Mouse (Mus musculus): ENCODE data around the gene Tacc2.
"Not testable (repeated sequence)": the region's sequence is repeated elsewhere in the genome, so short reads cannot be mapped to it uniquely, and the experiment has no call there.

The Tacc2 gene

GRCm38 (mm10) chr7:130577388-130578003 lies at the start of gene Tacc2:
Tacc2 (plus strand) TSS chr7:130577438.
- DNase-seq (ENCODE audit: low spot score in 2 of 2) = no peak

DNA sequence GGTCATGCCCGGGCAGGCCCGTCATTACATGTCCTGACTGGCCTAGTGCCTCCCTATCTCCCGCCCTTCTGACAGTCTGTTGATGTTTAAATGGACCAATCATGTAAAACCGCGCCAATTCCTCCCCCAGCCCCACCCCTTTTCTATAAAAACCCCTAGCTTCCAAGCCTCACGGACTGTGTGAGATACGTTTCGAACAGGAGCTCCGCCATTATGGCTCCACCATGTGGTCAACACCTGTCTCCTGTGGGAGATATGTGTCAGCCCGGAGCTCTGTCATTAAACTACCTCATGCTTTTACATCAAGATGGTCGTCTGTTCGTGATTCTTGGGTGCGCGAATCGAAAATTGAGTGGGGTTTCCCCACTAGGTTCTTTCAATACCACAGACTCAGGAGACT lies 46.1 kb upstream of the Tacc2 start:
- DNase-seq (ENCODE audit: low spot score in 2 of 2) = not testable (repeated sequence)

DNA sequence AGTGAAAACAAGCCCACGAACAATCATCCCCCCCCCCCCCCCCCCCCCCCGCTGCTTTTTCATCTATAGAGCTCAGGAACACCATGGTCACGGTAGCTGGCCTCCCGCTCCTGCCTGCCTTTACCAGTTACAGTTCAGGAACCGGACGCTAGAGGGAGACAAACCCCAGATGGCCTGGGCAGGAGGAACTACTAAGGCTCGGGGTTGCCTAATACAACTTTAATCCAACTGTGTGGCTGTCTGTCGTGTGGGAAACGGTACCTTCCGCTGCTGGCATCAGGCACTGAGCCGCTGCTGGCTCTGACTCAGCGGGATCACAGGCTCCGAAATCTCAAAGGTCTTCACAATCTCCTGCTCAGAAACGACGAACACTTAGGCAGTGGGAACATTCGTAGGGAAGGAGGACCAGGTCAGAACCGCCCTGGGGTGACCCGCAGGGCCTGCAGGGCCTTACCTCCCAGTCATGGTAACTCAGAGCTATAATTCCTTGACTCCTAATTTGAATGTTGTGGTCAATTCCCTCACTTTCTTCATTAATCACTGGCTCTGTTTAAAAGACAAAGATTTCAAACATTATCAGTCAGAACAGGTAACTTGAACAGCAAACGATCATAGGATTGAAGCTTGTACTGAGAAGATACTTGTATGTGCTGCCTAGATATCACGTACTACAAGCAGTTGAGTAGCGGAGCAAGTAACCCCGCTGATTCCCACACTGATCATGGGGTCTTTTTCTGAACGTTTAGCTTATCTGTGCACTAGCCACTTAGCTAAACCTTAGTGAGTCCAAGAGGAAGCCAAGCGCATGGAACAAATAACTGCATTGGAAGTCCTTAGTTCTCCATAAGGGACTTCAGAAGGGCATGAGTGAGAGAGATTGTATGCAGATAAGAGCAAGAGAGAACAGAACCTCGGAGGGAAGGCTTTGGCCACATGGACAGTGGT lies 43.6 kb upstream of the Tacc2 start:
- peak; percentile 80 to 86 for DNase-seq (ENCODE audit: low spot score in 2 of 2)

GRCm38 (mm10) chr7:130535174-130535573 lies 42.1 kb upstream of the Tacc2 start:
- DNase-seq (ENCODE audit: low spot score in 2 of 2) = no peak

DNA sequence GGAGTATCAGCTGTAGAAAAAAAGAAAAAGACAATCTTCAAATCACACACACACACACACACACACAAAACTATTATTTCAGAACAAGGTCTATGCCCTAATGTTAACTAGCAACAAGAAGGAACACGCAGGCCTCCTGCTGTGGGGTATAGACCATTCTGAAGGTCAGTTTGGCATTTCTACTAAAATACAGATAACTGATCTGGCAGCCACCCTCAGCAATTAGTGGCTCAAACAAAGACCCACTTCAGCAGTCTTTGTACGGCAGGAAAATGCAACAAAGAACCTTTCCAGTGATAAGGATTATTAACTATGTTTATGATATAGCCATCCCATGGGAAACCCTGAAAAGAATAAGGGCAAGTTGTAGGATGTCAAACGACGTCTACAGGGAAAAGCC lies 40.2 kb upstream of the Tacc2 start:
- DNase-seq (ENCODE audit: low spot score in 2 of 2) = no peak

GRCm38 (mm10) chr7:130540176-130540575 lies 37.1 kb upstream of the Tacc2 start:
- no peak for DNase-seq (ENCODE audit: low spot score in 2 of 2)

- no peak for DNase-seq (ENCODE audit: low spot score in 2 of 2)
Observed at GRCm38 (mm10) chr7:130543181-130543580, 34.1 kb upstream of the Tacc2 start.

DNA sequence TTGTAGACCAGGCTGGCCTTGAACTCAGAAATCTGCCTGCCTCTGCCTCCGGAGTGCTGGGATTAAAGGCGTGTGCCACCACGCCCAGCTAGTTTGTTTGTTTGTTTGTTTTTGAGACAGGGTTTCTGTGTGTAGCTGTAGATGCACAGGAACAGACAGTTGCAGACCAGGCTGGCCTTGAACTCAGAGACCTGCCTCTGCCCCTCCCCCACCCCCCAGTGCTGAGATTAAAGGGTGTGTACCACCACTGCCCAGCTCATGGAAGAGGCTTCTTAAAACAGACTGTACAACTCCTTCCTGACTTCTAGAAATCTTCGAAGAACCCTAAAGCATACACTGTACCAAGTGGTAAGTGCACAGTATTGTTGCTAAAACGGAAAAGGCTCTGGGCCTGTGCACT lies 31.8 kb upstream of the Tacc2 start:
- no peak for DNase-seq (ENCODE audit: low spot score in 2 of 2)

DNA sequence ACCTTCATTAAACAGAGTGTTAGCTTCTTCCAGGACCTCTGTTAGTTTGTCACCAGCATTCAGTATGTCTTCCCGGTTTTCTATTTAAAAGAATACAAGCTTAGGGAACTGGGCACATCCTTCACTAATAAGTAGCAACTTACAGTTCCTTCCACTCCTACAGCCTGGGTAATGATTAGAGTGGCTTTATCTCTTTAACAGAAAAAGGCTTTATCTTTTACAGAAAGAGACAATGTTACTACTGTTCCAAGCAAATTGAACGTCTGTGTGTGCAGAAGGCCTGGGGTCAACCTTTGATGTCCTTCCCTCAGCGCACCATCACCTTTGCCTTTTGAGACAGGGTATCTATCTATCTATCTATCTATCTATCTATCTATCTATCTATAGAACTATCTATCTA lies 31.3 kb upstream of the Tacc2 start:
- DNase-seq (ENCODE audit: low spot score in 2 of 2) = no peak

- no peak for DNase-seq (ENCODE audit: low spot score in 2 of 2)
Observed at GRCm38 (mm10) chr7:130546421-130546790, 30.8 kb upstream of the Tacc2 start.

DNA sequence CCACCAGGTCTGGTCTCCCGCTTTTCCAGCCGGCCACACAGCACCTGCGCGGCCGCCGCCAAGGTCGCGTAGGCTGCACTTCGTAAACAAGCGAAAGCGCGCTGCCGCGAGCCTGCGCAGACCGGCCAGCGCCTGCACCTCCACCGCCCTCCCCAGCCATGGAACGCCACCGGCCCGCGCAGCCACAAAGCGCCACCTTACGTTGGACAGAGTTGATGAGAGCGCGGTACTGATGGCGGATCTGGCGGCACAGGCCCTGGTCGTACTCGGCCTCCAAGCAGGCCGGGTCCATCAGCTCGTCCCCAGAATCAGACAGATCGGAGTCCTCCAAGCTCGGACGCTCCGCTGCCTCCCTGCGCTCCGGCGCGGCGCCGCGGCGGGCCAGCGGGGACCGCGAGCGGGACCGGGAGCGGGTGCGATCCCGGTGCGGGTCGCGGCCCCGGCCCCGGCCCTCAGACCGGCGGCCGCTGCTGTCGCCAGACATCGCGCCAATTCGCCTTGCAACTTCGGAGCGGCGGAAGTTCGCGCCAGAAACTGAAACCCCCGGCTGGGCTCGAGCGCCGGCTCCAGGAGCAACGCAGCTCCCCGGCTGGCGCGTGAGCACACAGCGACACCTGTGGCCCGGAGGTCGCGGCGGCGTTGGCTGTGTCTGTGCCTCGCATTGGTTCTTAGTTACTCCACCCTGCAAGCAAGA lies 30.3 kb upstream of the Tacc2 start:
- peak; percentile 76 to 85 for DNase-seq (ENCODE audit: low spot score in 2 of 2)

DNA sequence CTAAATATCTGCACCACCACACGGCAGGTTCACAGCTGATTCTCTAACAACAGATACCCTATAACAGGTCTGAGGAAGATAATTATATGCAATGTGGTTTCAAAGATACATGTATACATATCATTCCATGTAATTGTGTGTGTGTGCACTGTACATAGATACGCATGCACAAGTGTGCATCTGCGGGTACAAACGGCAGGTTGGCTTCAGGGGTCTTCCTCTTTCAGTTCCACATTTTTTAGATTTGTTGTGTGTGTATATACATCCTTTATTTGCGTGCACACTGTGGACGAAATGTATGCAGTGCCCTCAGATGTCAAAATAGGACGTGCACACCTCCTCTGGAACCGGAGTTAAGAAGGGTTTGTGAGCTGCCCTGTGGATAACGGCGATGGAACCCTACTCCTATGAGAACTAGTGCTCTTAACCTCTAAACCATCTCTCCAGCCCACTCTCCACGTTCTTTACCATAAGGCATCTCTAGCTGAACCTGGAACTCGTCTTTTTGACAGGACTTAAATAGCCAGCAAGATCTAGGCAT lies 29.5 kb upstream of the Tacc2 start:
- no peak for DNase-seq (ENCODE audit: low spot score in 2 of 2)

DNA sequence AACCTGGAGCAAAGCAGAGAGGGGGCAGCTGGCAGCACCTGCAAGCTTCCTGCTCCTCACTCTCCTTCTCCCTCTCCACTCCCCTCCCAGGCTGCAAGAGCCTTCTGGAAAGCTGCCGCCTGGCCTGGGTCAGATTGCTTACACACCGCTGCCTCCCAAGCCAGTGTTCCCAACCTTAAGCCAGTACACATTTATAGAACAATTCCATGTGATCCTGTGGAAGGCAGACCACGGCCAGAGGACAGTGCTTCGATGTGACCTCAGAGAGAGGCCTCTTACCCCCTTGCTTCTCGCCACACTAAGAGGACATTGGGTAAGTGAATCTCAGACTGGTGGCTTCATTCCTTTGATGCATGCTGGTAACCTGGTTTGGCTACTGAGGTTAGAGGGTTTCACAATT lies 24.5 kb upstream of the Tacc2 start:
- no peak for DNase-seq (ENCODE audit: low spot score in 2 of 2)

GRCm38 (mm10) chr7:130553321-130553720 lies 23.9 kb upstream of the Tacc2 start:
- DNase-seq (ENCODE audit: low spot score in 2 of 2) = no peak

- DNase-seq (ENCODE audit: low spot score in 2 of 2) = no peak
Observed at GRCm38 (mm10) chr7:130555597-130555996, 21.6 kb upstream of the Tacc2 start.

DNA sequence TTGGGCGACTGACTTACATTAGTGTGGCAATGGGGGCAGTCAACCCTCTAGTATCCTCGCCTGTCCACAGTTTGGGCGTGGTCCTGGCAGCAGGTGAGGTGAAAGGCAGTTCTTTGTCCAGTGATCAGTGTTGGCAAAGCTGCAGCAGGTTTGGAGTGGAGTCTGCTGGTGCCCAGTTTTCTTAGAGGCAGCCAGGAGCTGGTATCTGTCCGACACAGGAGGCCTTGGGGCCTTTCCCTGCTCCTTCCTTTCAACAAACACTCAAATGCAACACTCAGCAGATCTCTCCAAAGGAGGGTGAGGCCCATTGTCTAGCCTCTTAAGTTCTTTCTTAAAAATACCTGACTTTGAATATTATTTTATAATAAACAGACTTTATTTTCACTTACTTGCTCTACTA lies 18.6 kb upstream of the Tacc2 start:
- DNase-seq (ENCODE audit: low spot score in 2 of 2) = no peak

DNA sequence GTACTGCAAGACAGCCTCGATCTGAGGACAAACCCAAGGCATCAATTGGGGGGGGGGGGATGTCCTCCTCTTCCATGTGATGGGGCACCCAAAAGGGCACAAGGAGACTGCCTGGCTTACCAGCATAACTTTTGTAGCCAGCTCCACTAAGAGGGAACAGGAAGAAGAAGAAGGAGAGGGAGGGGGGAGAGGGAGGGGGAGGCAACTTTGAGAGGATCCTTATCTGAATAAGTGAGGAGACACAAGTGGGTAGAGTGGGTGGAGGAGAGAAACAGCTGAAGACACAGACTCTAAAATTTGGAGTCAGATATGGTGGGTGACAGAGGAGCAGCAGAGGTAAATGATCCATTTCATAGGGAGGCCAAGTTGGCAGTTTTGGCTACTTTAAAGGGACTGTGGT lies 16.3 kb upstream of the Tacc2 start:
- no peak for DNase-seq (ENCODE audit: low spot score in 2 of 2)

DNA sequence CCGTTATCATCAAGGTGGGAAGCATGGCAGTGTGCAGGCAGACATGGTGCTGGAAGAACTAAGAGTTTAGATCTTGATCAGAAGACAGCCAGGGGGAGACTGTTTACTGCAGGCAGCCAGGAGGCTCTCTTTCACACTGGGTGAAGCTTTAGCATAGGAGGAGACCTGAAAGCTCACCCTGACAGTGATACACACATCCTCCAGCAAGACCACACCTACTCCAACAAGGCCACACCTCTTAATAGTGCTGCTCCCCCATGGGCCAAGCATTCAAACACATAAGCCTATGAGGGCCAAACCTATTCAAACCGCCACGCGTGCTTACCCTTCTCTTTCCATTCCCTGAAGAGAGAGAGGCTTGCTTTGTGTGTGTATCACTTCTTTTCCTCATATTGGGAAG lies 14.0 kb upstream of the Tacc2 start:
- DNase-seq (ENCODE audit: low spot score in 2 of 2) = no peak

DNA sequence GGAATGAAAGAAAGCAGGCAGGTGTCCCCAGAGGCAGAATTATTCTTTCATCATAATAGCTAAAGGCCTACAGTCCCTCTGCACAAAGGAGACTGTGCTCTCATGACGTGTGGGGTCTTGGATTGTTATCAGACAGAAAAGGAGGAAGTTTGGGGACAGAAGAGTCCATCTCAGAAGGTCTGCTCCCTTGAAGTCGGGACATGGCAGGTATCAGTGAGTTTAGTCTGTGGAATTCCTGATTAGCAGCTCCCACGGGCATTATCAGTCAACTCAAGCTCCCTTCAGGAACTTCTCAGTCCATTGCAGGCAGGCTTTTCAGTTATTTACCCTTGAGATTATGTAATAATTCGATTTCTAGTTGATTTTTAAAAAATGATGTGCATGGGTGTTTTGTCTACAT lies 13.4 kb upstream of the Tacc2 start:
- DNase-seq (ENCODE audit: low spot score in 2 of 2) = no peak

GRCm38 (mm10) chr7:130564596-130564995 lies 12.6 kb upstream of the Tacc2 start:
- no peak for DNase-seq (ENCODE audit: low spot score in 2 of 2)

DNA sequence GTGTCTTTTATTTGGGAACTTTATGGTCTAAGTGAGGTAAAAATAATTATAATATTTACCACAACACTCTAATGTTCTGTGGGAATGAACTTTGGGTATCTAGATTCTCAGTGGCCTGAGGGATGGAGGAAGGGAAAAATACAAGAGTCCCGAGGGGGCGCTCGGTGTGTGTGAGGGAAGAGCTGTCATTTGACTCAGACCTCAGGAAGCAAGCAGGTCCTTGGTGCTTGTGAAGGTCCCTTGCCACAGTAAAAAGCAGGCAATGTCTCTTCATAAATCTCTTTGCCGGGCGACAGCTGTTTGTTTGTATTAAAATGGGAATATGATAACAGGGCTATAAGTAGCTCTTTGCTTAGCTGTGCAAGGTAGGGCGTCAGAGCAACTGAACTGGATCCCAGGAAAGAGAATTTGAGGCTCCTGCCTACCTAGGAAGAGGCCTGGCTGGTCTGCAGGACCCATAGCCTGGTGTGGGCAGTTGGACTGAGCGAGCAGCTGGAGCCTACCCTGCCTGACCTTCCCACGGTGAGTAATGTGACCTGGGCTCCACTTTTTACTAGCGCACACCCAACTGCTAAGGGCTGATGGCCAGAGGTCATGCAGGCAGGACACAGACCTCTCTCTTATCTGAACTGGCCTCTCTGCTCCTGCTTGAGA lies 8.3 kb upstream of the Tacc2 start:
- DNase-seq (ENCODE audit: low spot score in 2 of 2) = no peak

- no peak for DNase-seq (ENCODE audit: low spot score in 2 of 2)
Observed at GRCm38 (mm10) chr7:130570472-130570871, 6.8 kb upstream of the Tacc2 start.

Measured in frontal cortex, postnatal 25 days (tissue).